Mouse (Mus musculus): ENCODE data around the gene Kcnh7.
A peak's percentile ranks its signal among the peaks of the same experiment; 100 is the strongest.
"Not testable (repeated sequence)": the region's sequence is repeated elsewhere in the genome, so short reads cannot be mapped to it uniquely, and the experiment has no call there.

The Kcnh7 gene

GRCm38 (mm10) chr2:62725946-62726345, 458.1 kb downstream of the Kcnh7 start:
- DNase-seq (ENCODE audit: low read depth, low spot score): no peak

- no peak for DNase-seq (ENCODE audit: low read depth, low spot score)
Measured at GRCm38 (mm10) chr2:62718411-62718810, 465.7 kb downstream of the Kcnh7 start.

- no peak for DNase-seq (ENCODE audit: low read depth, low spot score)
Measured at GRCm38 (mm10) chr2:62717270-62717669, 466.8 kb downstream of the Kcnh7 start.

- no peak for DNase-seq (ENCODE audit: low read depth, low spot score)
Measured at GRCm38 (mm10) chr2:62715260-62715659, 468.8 kb downstream of the Kcnh7 start.

- DNase-seq (ENCODE audit: low read depth, low spot score): not testable (repeated sequence)
Measured at GRCm38 (mm10) chr2:62714362-62714761, 469.7 kb downstream of the Kcnh7 start.

GRCm38 (mm10) chr2:62709633-62710032, 474.5 kb downstream of the Kcnh7 start:
- DNase-seq (ENCODE audit: low read depth, low spot score): no peak

GRCm38 (mm10) chr2:62706313-62706712, 477.8 kb downstream of the Kcnh7 start:
- no peak for DNase-seq (ENCODE audit: low read depth, low spot score)

- no peak for DNase-seq (ENCODE audit: low read depth, low spot score)
Measured at GRCm38 (mm10) chr2:62685934-62686333, 498.2 kb downstream of the Kcnh7 start.

- DNase-seq (ENCODE audit: low read depth, low spot score): no peak
Measured at GRCm38 (mm10) chr2:62684989-62685595, 499.0 kb downstream of the Kcnh7 start.

GRCm38 (mm10) chr2:62681667-62682066, 502.4 kb downstream of the Kcnh7 start:
- DNase-seq (ENCODE audit: low read depth, low spot score): no peak

GRCm38 (mm10) chr2:62672788-62673187, 511.3 kb downstream of the Kcnh7 start:
- DNase-seq (ENCODE audit: low read depth, low spot score): no peak

GRCm38 (mm10) chr2:62670767-62671166, 513.3 kb downstream of the Kcnh7 start:
- DNase-seq (ENCODE audit: low read depth, low spot score): no peak

GRCm38 (mm10) chr2:62670301-62670700, 513.8 kb downstream of the Kcnh7 start:
- no peak for DNase-seq (ENCODE audit: low read depth, low spot score)

GRCm38 (mm10) chr2:62669848-62670247, 514.2 kb downstream of the Kcnh7 start:
- no peak for DNase-seq (ENCODE audit: low read depth, low spot score)

GRCm38 (mm10) chr2:62665536-62665935, 518.6 kb downstream of the Kcnh7 start:
- DNase-seq (ENCODE audit: low read depth, low spot score): no peak

GRCm38 (mm10) chr2:62664839-62665238, 519.2 kb downstream of the Kcnh7 start:
- no peak for DNase-seq (ENCODE audit: low read depth, low spot score)

- DNase-seq (ENCODE audit: low read depth, low spot score): peak; percentile 59
Measured at GRCm38 (mm10) chr2:62664135-62664670, 519.9 kb downstream of the Kcnh7 start, which contains the start of gene Gca. Gene Gca, plus strand, starts transcription at chr2:62664285.

GRCm38 (mm10) chr2:62662560-62662959, 521.5 kb downstream of the Kcnh7 start:
- DNase-seq (ENCODE audit: low read depth, low spot score): no peak

GRCm38 (mm10) chr2:62660565-62660964, 523.5 kb downstream of the Kcnh7 start:
- no peak for DNase-seq (ENCODE audit: low read depth, low spot score)

- no peak for DNase-seq (ENCODE audit: low read depth, low spot score)
Measured at GRCm38 (mm10) chr2:62656072-62656471, 528.0 kb downstream of the Kcnh7 start.

- DNase-seq (ENCODE audit: low read depth, low spot score): no peak
Measured at GRCm38 (mm10) chr2:62654519-62655338, 529.4 kb downstream of the Kcnh7 start.

- no peak for DNase-seq (ENCODE audit: low read depth, low spot score)
Measured at GRCm38 (mm10) chr2:62652466-62652865, 531.6 kb downstream of the Kcnh7 start.

GRCm38 (mm10) chr2:62651890-62652289, 532.2 kb downstream of the Kcnh7 start:
- DNase-seq (ENCODE audit: low read depth, low spot score): no peak
